Mouse (Mus musculus): Measurements from ENCODE around the gene Ppp1ca. TPM values are rescaled to one million over a fixed set of nuclear protein-coding genes. Genes with fewer than 3 reads are reported as not detected.

Ppp1ca gene
- total and polyA plus RNA-seq, 3 experiments = 389 to 635 (median 502) TPM

GRCm38 (mm10) chr19:4217855-4218254 is 26.0 kb downstream of the Ppp1ca start:
- H3K4me2 ChIP-seq (ENCODE audit: insufficient read depth, low read depth, poor library complexity, severe bottlenecking) = no peak overlapping the region
- no peak for TF ChIP-seq ZKSCAN1 (IDR thresholded peaks at IDR 0.05; ENCODE audit: borderline replicate concordance, low read depth, low read length)
- TF ChIP-seq MAZ (IDR thresholded peaks at IDR 0.05; ENCODE audit: low read depth, low read length) = no peak
- TF ChIP-seq SIN3A (IDR thresholded peaks at IDR 0.05; ENCODE audit: low read length) = no peak
- no peak for TF ChIP-seq SMC3 (IDR thresholded peaks at IDR 0.05; ENCODE audit: low read depth, low read length)
- TF ChIP-seq UBTF (IDR thresholded peaks at IDR 0.05; ENCODE audit: low read depth, low read length) = no peak
- no peak for TF ChIP-seq MAX (IDR thresholded peaks at IDR 0.05; ENCODE audit: low read length)
- TF ChIP-seq MXI1 (IDR thresholded peaks at IDR 0.05; ENCODE audit: low read depth, low read length) = no peak
- TF ChIP-seq POLR2A (IDR thresholded peaks at IDR 0.05; ENCODE audit: low read depth, low read length) = no peak
- TF ChIP-seq TBP (conservative IDR thresholded peaks at IDR 0.05; ENCODE audit: low read depth, low read length) = no peak
- TF ChIP-seq USF2 (conservative IDR thresholded peaks at IDR 0.05; ENCODE audit: low read depth, low read length) = no peak
- no peaks in the 10 kb centered on the region for H3K79me2 ChIP-seq (replicated peaks; ENCODE audit: control insufficient read depth, extremely low read depth, insufficient read depth, poor library complexity, severe bottlenecking)
- peaks cover 10 to 59% of the 10 kb centered on the region in 2 experiments; a peak in 3 of 4 replicates for H3K4me1 ChIP-seq (ENCODE audit: control insufficient read depth in 1 of 2, insufficient read depth in 2 of 2)
- H3K27ac ChIP-seq (ENCODE audit: insufficient read depth, low read depth) = no peak overlapping the region
- no peak for DNase-seq (ENCODE audit: extremely low read depth)
- no peaks in the 10 kb centered on the region for H3K9me3 ChIP-seq (replicated peaks; ENCODE audit: low read length)
- H3K9ac ChIP-seq (ENCODE audit: insufficient read depth, low read depth) = no peak overlapping the region
- H3K4me3 ChIP-seq (replicated peaks in 1 of 3; ENCODE audit: low read depth in 2 of 3, low read length in 2 of 3, poor library complexity in 1 of 3) = no peak overlapping the region
- in situ Hi-C loops (cut with MboI; ENCODE audit: low pct_ligation_motif_present, low pct_unique_long_range_greater_than_20kb, low sequenced_read_pairs) = no loop called here
- dilution Hi-C loops (cut with MboI; ENCODE audit: extremely low pct_ligation_motif_present, extremely low pct_unique_long_range_greater_than_20kb, low sequenced_read_pairs) = no loop called here
- H3K27me3 ChIP-seq (replicated peaks) = peaks cover 48% of the 10 kb centered on the region
- no peaks in the 10 kb centered on the region for H3K36me3 ChIP-seq (replicated peaks in 1 of 2; ENCODE audit: control insufficient read depth in 1 of 2, insufficient read depth in 1 of 2, low read length in 1 of 2)

GRCm38 (mm10) chr19:4218293-4218692 is 26.4 kb downstream of the Ppp1ca start:
- H3K4me2 ChIP-seq (ENCODE audit: insufficient read depth, low read depth, poor library complexity, severe bottlenecking) = no peak overlapping the region
- TF ChIP-seq KAT2A (IDR thresholded peaks at IDR 0.05; ENCODE audit: insufficient replicate concordance, low read length) (no peak), NRF1 (IDR thresholded peaks at IDR 0.05; ENCODE audit: low read depth, low read length) (peak; percentile 57), PAX5 (IDR thresholded peaks at IDR 0.05; ENCODE audit: low read length) (no peak), CHD1 (IDR thresholded peaks at IDR 0.05; ENCODE audit: low read depth, low read length) (no peak), BHLHE40 (IDR thresholded peaks at IDR 0.05; ENCODE audit: low read depth, low read length) (0 out of 2 replicates have a peak, but pooled peaks have one; percentile 35)
- H3K4me1 ChIP-seq (ENCODE audit: control insufficient read depth in 1 of 2, insufficient read depth in 2 of 2) = peaks cover 10 to 59% of the 10 kb centered on the region in 2 experiments; a peak in 3 of 4 replicates
- no peak overlapping the region for H3K4me3 ChIP-seq (replicated peaks in 1 of 3; ENCODE audit: low read depth in 2 of 3, low read length in 2 of 3, poor library complexity in 1 of 3)
- H3K27ac ChIP-seq (ENCODE audit: insufficient read depth, low read depth) = no peak overlapping the region
- in situ Hi-C loops (cut with MboI; ENCODE audit: low pct_ligation_motif_present, low pct_unique_long_range_greater_than_20kb, low sequenced_read_pairs) (no loop called here), dilution Hi-C loops (cut with MboI; ENCODE audit: extremely low pct_ligation_motif_present, extremely low pct_unique_long_range_greater_than_20kb, low sequenced_read_pairs) (no loop called here)
- no peak for DNase-seq (ENCODE audit: extremely low read depth)
- no peaks in the 10 kb centered on the region for H3K36me3 ChIP-seq (replicated peaks in 1 of 2; ENCODE audit: control insufficient read depth in 1 of 2, insufficient read depth in 1 of 2, low read length in 1 of 2)
- H3K9ac ChIP-seq (ENCODE audit: insufficient read depth, low read depth) = no peak overlapping the region
- no peaks in the 10 kb centered on the region for H3K79me2 ChIP-seq (replicated peaks; ENCODE audit: control insufficient read depth, extremely low read depth, insufficient read depth, poor library complexity, severe bottlenecking)
- H3K9me3 ChIP-seq (replicated peaks; ENCODE audit: low read length) = no peaks in the 10 kb centered on the region
- peaks cover 44% of the 10 kb centered on the region for H3K27me3 ChIP-seq (replicated peaks)

GRCm38 (mm10) chr19:4218784-4219183 is 26.9 kb downstream of the Ppp1ca start:
- Histone ChIP-seq H3K4me3 (replicated peaks in 1 of 3; ENCODE audit: low read depth in 2 of 3, low read length in 2 of 3, poor library complexity in 1 of 3) (no peak overlapping the region), H3K4me1 (ENCODE audit: control insufficient read depth in 1 of 2, insufficient read depth in 2 of 2) (peaks cover 7 to 56% of the 10 kb centered on the region in 2 experiments; a peak in 3 of 4 replicates), H3K4me2 (ENCODE audit: insufficient read depth, low read depth, poor library complexity, severe bottlenecking) (no peak overlapping the region), H3K27ac (ENCODE audit: insufficient read depth, low read depth) (no peak overlapping the region), H3K36me3 (replicated peaks in 1 of 2; ENCODE audit: control insufficient read depth in 1 of 2, insufficient read depth in 1 of 2, low read length in 1 of 2) (no peaks in the 10 kb centered on the region), H3K79me2 (replicated peaks; ENCODE audit: control insufficient read depth, extremely low read depth, insufficient read depth, poor library complexity, severe bottlenecking) (no peaks in the 10 kb centered on the region), H3K9ac (ENCODE audit: insufficient read depth, low read depth) (no peak overlapping the region), H3K9me3 (replicated peaks; ENCODE audit: low read length) (no peaks in the 10 kb centered on the region), H3K27me3 (replicated peaks) (peaks cover 41% of the 10 kb centered on the region)
- no peak for TF ChIP-seq PAX5 (IDR thresholded peaks at IDR 0.05; ENCODE audit: low read length)
- 0 out of 2 replicates have a peak, but pooled peaks have one; percentile 12 for TF ChIP-seq IRF4 (IDR thresholded peaks at IDR 0.05; ENCODE audit: low read depth, low read length)
- peak; percentile 37 for DNase-seq (ENCODE audit: extremely low read depth)
- dilution Hi-C loops (cut with MboI; ENCODE audit: extremely low pct_ligation_motif_present, extremely low pct_unique_long_range_greater_than_20kb, low sequenced_read_pairs) = no loop called here
- in situ Hi-C loops (cut with MboI; ENCODE audit: low pct_ligation_motif_present, low pct_unique_long_range_greater_than_20kb, low sequenced_read_pairs) = no loop called here

Data from CH12.LX (cell line).